Mouse (Mus musculus): ENCODE data around the gene Icmt. TPM values are rescaled to one million over a fixed set of nuclear protein-coding genes. Genes with fewer than 3 reads are reported as not detected.
A peak's percentile ranks its signal among the peaks of the same experiment; 100 is the strongest.

Gene Icmt
- total RNA-seq, 1 experiment from 2014 or later = 14.9 TPM

- ATAC-seq (replicated peaks; ENCODE audit: insufficient number of reproducible peaks, low FRiP score, low TSS enrichment, poor library complexity, severe bottlenecking) = no peak
These were observed 27.9 kb downstream of the Icmt start for GRCm38 (mm10) chr4:152324641-152325562.

GRCm38 (mm10) chr4:152325574-152326411 is 28.8 kb downstream of the Icmt start, which contains the start of gene Rpl22:
Gene Rpl22 (plus strand): TSS chr4:152325742.
- ATAC-seq (replicated peaks; ENCODE audit: insufficient number of reproducible peaks, low FRiP score, low TSS enrichment, poor library complexity, severe bottlenecking) = peak; percentile 98

- ATAC-seq (replicated peaks; ENCODE audit: insufficient number of reproducible peaks, low FRiP score, low TSS enrichment, poor library complexity, severe bottlenecking) = no peak
These were observed 29.5 kb downstream of the Icmt start for GRCm38 (mm10) chr4:152326543-152326942.

- no peak for ATAC-seq (replicated peaks; ENCODE audit: insufficient number of reproducible peaks, low FRiP score, low TSS enrichment, poor library complexity, severe bottlenecking)
These were observed 31.7 kb downstream of the Icmt start for GRCm38 (mm10) chr4:152328691-152329090.

- 0 out of 2 replicates have a peak, but pooled peaks have one; percentile 62 for ATAC-seq (replicated peaks; ENCODE audit: insufficient number of reproducible peaks, low FRiP score, low TSS enrichment, poor library complexity, severe bottlenecking)
These were observed 35.9 kb downstream of the Icmt start for GRCm38 (mm10) chr4:152332952-152333351.

GRCm38 (mm10) chr4:152333587-152333986 is 36.6 kb downstream of the Icmt start:
- no peak for ATAC-seq (replicated peaks; ENCODE audit: insufficient number of reproducible peaks, low FRiP score, low TSS enrichment, poor library complexity, severe bottlenecking)

- no peak for ATAC-seq (replicated peaks; ENCODE audit: insufficient number of reproducible peaks, low FRiP score, low TSS enrichment, poor library complexity, severe bottlenecking)
These were observed 40.7 kb downstream of the Icmt start for GRCm38 (mm10) chr4:152337772-152338171.

GRCm38 (mm10) chr4:152338419-152339292 is 41.6 kb downstream of the Icmt start, which contains the start of gene Chd5:
Gene Chd5 (plus strand): TSS chr4:152338651.
- ATAC-seq (replicated peaks; ENCODE audit: insufficient number of reproducible peaks, low FRiP score, low TSS enrichment, poor library complexity, severe bottlenecking) = no peak

GRCm38 (mm10) chr4:152339293-152339790 is 42.3 kb downstream of the Icmt start:
- ATAC-seq (replicated peaks; ENCODE audit: insufficient number of reproducible peaks, low FRiP score, low TSS enrichment, poor library complexity, severe bottlenecking) = no peak

GRCm38 (mm10) chr4:152340584-152341284 is 43.7 kb downstream of the Icmt start:
- no peak for ATAC-seq (replicated peaks; ENCODE audit: insufficient number of reproducible peaks, low FRiP score, low TSS enrichment, poor library complexity, severe bottlenecking)

GRCm38 (mm10) chr4:152343296-152343695 is 46.3 kb downstream of the Icmt start:
- no peak for ATAC-seq (replicated peaks; ENCODE audit: insufficient number of reproducible peaks, low FRiP score, low TSS enrichment, poor library complexity, severe bottlenecking)

GRCm38 (mm10) chr4:152344651-152345050 is 47.6 kb downstream of the Icmt start:
- ATAC-seq (replicated peaks; ENCODE audit: insufficient number of reproducible peaks, low FRiP score, low TSS enrichment, poor library complexity, severe bottlenecking) = no peak

GRCm38 (mm10) chr4:152345120-152345889 is 48.3 kb downstream of the Icmt start:
- 0 out of 2 replicates have a peak, but pooled peaks have one; percentile 30 for ATAC-seq (replicated peaks; ENCODE audit: insufficient number of reproducible peaks, low FRiP score, low TSS enrichment, poor library complexity, severe bottlenecking)

GRCm38 (mm10) chr4:152349837-152350381 is 52.9 kb downstream of the Icmt start:
- ATAC-seq (replicated peaks; ENCODE audit: insufficient number of reproducible peaks, low FRiP score, low TSS enrichment, poor library complexity, severe bottlenecking) = no peak

- ATAC-seq (replicated peaks; ENCODE audit: insufficient number of reproducible peaks, low FRiP score, low TSS enrichment, poor library complexity, severe bottlenecking) = no peak
These were observed 53.8 kb downstream of the Icmt start for GRCm38 (mm10) chr4:152350722-152351421.

Data from monocyte, adult 5-6 weeks (primary cell).